Mouse (Mus musculus) kidney, embryonic 16.5 days (tissue): Measurements from ENCODE around the gene Ociad1. TPM values are rescaled to one million over a fixed set of nuclear protein-coding genes. Genes with fewer than 3 reads are reported as not detected.
"Not testable (repeated sequence)": the region's sequence is repeated elsewhere in the genome, so short reads cannot be mapped to it uniquely, and the experiment has no call there.

ENCODE experiments used
- ATAC-seq: fragments of 200-750 bp; cut with Nextera tagmentation; 2 replicates; pipeline ENCODE4 v1.8.0; 2017; ENCODE audit warnings: moderate TSS enrichment; ENCODE audit not compliant: low FRiP score, low TSS enrichment
- H3K27ac ChIP-seq: fragments of 300-500 bp; sonication (generic); 2 replicates; pipeline ENCODE4 v1.5.1; 2014; ENCODE audit warnings: low read length
- H3K27me3 ChIP-seq: fragments of 300-500 bp; sonication (generic); 2 replicates; pipeline ENCODE4 v1.6.1; 2014; ENCODE audit warnings: low read length, control low read depth, mixed read lengths; ENCODE audit not compliant: insufficient read depth
- H3K36me3 ChIP-seq: fragments of 300-500 bp; sonication (generic); 2 replicates; pipeline ENCODE4 v1.6.1; 2014; ENCODE audit warnings: low read length, control low read depth, mixed read lengths; ENCODE audit not compliant: insufficient read depth
- H3K4me1 ChIP-seq: fragments of 300-500 bp; sonication (generic); 2 replicates; pipeline ENCODE4 v1.6.1; 2014; ENCODE audit warnings: low read length, control low read depth, mixed read lengths; ENCODE audit not compliant: insufficient read depth
- H3K4me2 ChIP-seq: fragments of 300-500 bp; sonication (generic); replicated peaks from 2 replicates; pipeline ENCODE4 v1.6.1; 2014; ENCODE audit warnings: low read depth, low read length
- H3K4me3 ChIP-seq: fragments of 300-500 bp; sonication (generic); 2 replicates; pipeline ENCODE4 v1.5.1; 2014; ENCODE audit warnings: mild to moderate bottlenecking, low read length
- H3K9ac ChIP-seq: fragments of 300-500 bp; sonication (generic); replicated peaks from 2 replicates; pipeline ENCODE4 v1.6.1; 2014; ENCODE audit warnings: low read length
- H3K9me3 ChIP-seq: fragments of 300-500 bp; sonication (generic); 2 replicates; pipeline ENCODE4 v1.6.1; 2016; ENCODE audit warnings: low read length, control low read depth
- WGBS: fragments of 180-500 bp; shearing (Covaris S2); extraction: QIAGEN DNeasy Blood & Tissue Kit; methylation state at CpG from one replicate; pipeline ENCODE4 v1.1.7; 2014; 5-methylcytosine and 5-hydroxymethylcytosine counted together
- polyA plus RNA-seq: library from polyadenylated mRNA; unstranded; fragments of >200 nt; fragmentation: Nextera tagmentation; extraction: Ambion mirVana; gene quantifications from 2 replicates; pipeline ENCODE4 v1.2.1, GENCODE M21; 2015

The Ociad1 gene
- polyA plus RNA-seq, 1 experiment from 2014 or later: 281 TPM

DNA sequence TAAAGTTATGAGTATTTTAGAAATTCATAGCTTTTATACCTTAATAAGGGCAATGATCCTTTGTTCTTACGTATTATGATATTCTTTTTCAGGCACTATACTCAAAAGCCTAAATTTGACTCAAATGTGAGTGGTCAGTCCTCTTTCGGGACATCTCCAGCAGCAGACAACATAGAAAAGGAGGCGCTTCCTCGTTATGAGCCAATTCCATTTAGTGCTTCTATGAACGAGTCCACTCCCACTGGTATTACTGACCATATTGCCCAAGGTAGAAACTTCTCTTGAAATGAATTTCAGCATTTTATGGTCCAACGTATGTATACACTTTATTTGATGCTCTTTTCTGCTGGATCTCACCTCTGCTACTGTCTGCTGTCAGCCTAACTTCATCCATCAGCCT lies 13.9 kb downstream of the Ociad1 start:
- Histone ChIP-seq H3K4me1 (no peaks in the 10 kb centered on the region), H3K9ac (no peak overlapping the region), H3K9me3 (no peaks in the 10 kb centered on the region), H3K4me2 (no peak overlapping the region), H3K27ac (0 out of 2 replicates have a peak overlapping the region, but pooled peaks have one; percentile 7), H3K4me3 (no peak overlapping the region), H3K36me3 (peaks cover 62% of the 10 kb centered on the region), H3K27me3 (no peaks in the 10 kb centered on the region)
- no peak for ATAC-seq
- WGBS: 94% methylated on average over 6 of the region's 6 CpGs

DNA sequence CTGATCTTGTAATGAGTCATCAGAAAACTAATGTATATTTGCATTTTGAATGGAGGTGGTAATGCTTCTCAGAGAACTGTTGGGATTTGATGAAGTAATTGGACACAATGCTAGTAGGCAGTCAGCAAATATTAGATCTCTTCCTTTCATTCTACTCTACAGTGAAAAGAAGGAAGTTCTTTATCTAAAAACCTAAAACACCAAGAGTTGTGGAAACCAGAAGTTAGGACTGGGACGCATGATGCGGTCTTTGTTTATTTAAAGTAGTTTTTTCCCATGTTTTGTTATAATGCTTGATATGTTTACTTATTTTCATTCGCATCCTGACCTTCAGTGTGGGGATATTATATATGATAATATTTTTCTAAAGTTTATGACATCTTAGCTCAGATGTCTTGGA lies 14.7 kb downstream of the Ociad1 start:
- no peak overlapping the region for H3K4me2 ChIP-seq
- no peak overlapping the region for H3K27ac ChIP-seq
- no peak overlapping the region for H3K9ac ChIP-seq
- H3K27me3 ChIP-seq: no peaks in the 10 kb centered on the region
- 95% methylated on average over 3 of the region's 3 CpGs for WGBS
- peaks cover 57% of the 10 kb centered on the region for H3K36me3 ChIP-seq
- no peak overlapping the region for H3K4me3 ChIP-seq
- H3K4me1 ChIP-seq: no peaks in the 10 kb centered on the region
- H3K9me3 ChIP-seq: no peaks in the 10 kb centered on the region
- ATAC-seq: no peak

DNA sequence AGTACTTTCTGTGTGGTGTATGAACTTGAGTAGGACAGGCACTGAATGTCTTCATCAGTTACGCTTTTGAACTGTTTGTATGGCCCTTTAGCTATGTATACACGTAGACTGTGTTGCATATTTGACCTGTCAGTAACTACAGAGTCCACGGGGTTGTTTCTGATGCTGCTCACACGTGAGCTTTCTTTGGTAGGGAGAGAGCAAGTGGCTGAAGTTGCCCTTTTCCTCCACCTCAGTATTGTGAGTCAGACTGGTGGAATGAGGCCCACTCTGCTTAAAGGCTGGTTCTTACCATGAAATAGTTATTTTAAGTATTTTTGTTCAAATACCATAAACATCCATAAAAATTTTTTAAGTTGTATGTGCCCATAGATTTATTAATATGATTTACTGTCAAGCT lies 16.9 kb downstream of the Ociad1 start:
- Histone ChIP-seq H3K4me1 (no peaks in the 10 kb centered on the region), H3K27me3 (no peaks in the 10 kb centered on the region), H3K4me3 (no peak overlapping the region), H3K4me2 (no peak overlapping the region), H3K27ac (no peak overlapping the region), H3K9me3 (no peaks in the 10 kb centered on the region), H3K36me3 (peaks cover 63% of the 10 kb centered on the region), H3K9ac (no peak overlapping the region)
- no peak for ATAC-seq
- 82% methylated on average over 4 of the region's 4 CpGs for WGBS

DNA sequence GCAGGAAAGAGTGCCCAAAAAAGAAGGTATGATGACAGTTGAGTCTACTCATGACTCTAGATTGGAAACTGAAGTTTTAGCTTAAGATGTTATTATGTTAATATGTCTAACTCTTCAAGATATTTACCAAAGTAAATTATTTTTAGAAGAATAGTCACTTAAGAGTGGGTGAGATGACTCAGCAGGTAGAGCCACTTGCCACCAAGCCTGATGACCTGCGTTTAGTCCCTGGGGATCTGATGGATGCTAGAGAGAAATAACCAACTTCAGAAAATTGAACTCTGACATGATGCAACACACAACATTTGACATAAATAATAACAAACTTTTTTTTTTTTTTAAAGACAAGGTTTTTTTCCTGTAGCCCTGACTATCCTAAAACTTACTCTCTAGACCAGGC lies 17.8 kb downstream of the Ociad1 start:
- peaks cover 64% of the 10 kb centered on the region for H3K36me3 ChIP-seq
- no peak overlapping the region for H3K4me3 ChIP-seq
- no peak overlapping the region for H3K9ac ChIP-seq
- WGBS: 84% methylated on average over 1 of the region's 1 CpGs
- H3K4me2 ChIP-seq: no peak overlapping the region
- H3K4me1 ChIP-seq: no peaks in the 10 kb centered on the region
- no peaks in the 10 kb centered on the region for H3K27me3 ChIP-seq
- H3K9me3 ChIP-seq: no peaks in the 10 kb centered on the region
- H3K27ac ChIP-seq: no peak overlapping the region
- no peak for ATAC-seq

DNA sequence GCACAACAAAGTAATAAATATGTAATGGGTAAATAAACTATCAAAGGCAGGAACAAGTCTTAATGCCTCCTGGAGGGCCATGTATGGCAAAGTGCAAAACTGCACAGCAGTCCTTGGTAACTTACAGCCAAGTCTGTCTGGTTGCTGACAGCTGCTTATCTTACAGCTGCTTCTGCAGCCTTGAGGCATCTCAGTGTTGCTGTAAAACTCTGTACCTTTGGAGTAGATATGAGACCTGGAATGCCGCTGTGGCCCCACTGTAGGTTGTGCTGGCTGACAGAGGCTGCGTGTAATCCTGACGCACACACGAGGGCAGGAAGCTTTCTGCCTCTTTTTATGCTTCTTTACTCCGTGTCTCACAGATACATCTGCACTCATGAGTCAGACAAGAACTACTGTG lies 18.9 kb downstream of the Ociad1 start:
- Histone ChIP-seq H3K27ac (no peak overlapping the region), H3K4me1 (no peaks in the 10 kb centered on the region), H3K4me2 (no peak overlapping the region), H3K9ac (no peak overlapping the region), H3K4me3 (no peak overlapping the region), H3K36me3 (peaks cover 70% of the 10 kb centered on the region), H3K27me3 (no peaks in the 10 kb centered on the region), H3K9me3 (no peaks in the 10 kb centered on the region)
- WGBS: 97% methylated on average over 5 of the region's 5 CpGs
- no peak for ATAC-seq

DNA sequence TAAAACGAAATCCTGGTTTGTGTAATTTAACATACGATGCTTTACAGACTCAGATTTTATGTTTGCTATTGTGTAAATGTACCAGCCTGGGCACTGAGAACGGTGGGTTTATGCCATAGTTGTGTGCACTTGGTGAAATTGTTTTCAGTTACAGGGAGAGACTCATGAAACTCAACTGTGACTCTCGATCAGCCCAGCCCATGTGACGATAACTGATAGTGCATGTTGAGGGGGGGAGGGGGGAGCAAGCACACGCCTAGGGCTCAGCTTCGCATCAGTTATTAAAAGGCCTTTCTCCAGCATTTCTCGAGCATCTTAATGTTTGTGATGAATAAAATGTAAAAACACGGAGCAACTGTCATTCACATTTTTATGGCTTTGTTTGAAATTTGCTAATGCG lies 21.0 kb downstream of the Ociad1 start:
- Histone ChIP-seq H3K9me3 (no peaks in the 10 kb centered on the region), H3K4me2 (no peak overlapping the region), H3K4me3 (no peak overlapping the region), H3K27ac (no peak overlapping the region), H3K9ac (no peak overlapping the region), H3K27me3 (no peaks in the 10 kb centered on the region), H3K36me3 (peaks cover 61% of the 10 kb centered on the region), H3K4me1 (no peaks in the 10 kb centered on the region)
- WGBS: 92% methylated on average over 10 of the region's 10 CpGs
- no peak for ATAC-seq

DNA sequence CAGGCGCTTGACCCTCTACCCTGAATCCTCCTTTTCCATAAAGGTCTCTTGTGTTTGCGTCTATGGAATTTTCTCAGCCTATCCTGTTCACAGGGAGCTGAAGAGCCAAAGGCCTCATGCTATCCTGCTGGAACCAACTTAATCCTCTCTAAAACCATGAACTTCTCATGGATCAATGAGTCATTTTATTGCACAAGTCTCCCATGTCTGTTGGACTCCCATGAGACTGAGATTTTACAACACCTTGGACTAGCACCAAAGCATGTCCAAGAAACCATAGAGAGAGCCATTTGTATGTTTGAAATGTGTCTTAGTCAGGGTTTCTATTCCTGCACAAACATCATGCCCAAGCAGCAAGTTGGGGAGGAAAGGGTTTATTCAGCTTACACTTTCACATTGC lies 22.1 kb downstream of the Ociad1 start:
- Histone ChIP-seq H3K4me3 (no peak overlapping the region), H3K4me1 (no peaks in the 10 kb centered on the region), H3K27ac (no peak overlapping the region), H3K4me2 (no peak overlapping the region), H3K27me3 (no peaks in the 10 kb centered on the region), H3K36me3 (peaks cover 54% of the 10 kb centered on the region), H3K9me3 (no peaks in the 10 kb centered on the region), H3K9ac (no peak overlapping the region)
- no peak for ATAC-seq
- WGBS: 98% methylated on average over 2 of the region's 2 CpGs

DNA sequence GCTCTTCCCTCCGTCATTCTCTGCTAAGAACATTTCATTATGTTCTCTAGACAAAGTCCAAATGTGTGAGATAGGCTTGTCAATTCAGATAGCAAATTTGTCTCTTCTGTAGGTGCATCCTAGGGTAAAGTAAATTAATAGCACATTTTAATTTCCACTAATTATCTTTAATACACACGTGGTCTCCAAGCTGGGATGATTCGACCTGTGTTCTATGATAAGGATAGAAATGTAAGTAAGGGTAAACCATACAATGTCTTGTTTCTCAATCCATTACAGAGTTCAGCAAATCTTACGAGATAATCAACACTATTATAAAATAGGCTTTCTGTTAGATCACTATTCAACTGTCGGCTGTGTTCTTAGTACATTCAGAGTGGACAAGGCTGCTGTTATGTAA lies 26.7 kb downstream of the Ociad1 start:
- Histone ChIP-seq H3K4me2 (no peak overlapping the region), H3K27ac (no peak overlapping the region), H3K36me3 (peaks cover 25% of the 10 kb centered on the region; the same call in 1 of the 2 replicates), H3K9me3 (no peaks in the 10 kb centered on the region), H3K27me3 (no peaks in the 10 kb centered on the region), H3K4me1 (no peaks in the 10 kb centered on the region), H3K4me3 (no peak overlapping the region), H3K9ac (no peak overlapping the region)
- ATAC-seq: no peak
- 96% methylated on average over 5 of the region's 5 CpGs for WGBS

DNA sequence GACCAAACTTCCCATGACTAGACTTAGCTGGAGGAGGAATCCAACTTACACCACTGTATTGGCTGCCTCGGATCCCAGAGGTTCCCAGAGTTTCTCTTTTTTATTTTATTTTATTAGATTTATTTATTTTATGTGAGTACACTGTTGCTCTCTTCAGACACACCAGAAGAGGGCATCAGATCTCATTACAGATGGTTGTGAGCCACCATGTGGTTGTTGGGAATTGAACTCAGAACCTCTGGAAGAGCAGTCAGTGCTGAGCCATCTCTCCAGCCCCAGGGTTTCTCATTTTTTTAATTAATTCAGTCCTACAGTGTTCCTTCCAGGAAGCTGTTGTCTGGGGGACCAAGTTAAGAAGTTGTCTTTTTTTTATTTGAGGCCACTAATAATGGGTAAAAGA lies 30.1 kb downstream of the Ociad1 start:
- H3K4me1 ChIP-seq, H3K36me3 ChIP-seq, H3K27me3 ChIP-seq, H3K9me3 ChIP-seq, H3K4me2 ChIP-seq, H3K4me3 ChIP-seq, H3K9ac ChIP-seq, ATAC-seq, H3K27ac ChIP-seq: not testable (repeated sequence)
- 97% methylated on average over 1 of the region's 1 CpGs for WGBS

DNA sequence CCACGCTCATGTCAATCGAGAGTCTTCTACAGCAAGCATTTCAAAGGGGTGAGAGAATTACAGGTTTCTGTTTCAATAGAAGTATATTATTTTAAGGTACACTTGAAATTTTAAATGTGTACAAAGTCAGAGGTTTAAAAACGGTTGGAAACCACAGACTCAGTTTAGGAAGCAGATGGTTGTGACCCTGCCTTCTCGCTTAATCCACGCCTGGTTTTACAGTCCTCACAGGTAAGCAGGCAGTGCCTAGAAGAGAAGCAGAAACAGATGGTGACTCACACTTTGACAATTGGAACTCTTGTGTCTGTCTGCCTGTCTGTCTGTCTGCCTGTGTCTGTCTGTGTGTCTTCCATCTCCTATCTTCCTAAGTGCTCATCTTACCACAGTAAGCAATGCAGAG lies 31.0 kb downstream of the Ociad1 start:
- Histone ChIP-seq H3K27ac (no peak overlapping the region), H3K36me3 (no peaks in the 10 kb centered on the region), H3K27me3 (no peaks in the 10 kb centered on the region), H3K4me2 (no peak overlapping the region), H3K4me3 (no peak overlapping the region), H3K4me1 (no peaks in the 10 kb centered on the region), H3K9me3 (no peaks in the 10 kb centered on the region), H3K9ac (no peak overlapping the region)
- no peak for ATAC-seq
- WGBS: 76% methylated on average over 5 of the region's 5 CpGs
